Mouse (Mus musculus) spleen, adult 10 weeks (tissue): ENCODE results near the gene Olfr397. TPM values are rescaled to one million over a fixed set of nuclear protein-coding genes. Genes with fewer than 3 reads are reported as not detected.

Experiments
- polyA plus RNA-seq: library from polyadenylated mRNA; stranded (reverse); fragments of 350-450 nt; fragmentation: Illumina TruSeq; extraction: RNeasy Lipid Tissue Mini Kit (QIAGEN cat#74804); gene quantifications from one replicate; pipeline ENCODE4 v1.2.3, GENCODE M21; 2015; ENCODE audit warnings: low replicate concordance; ENCODE audit not compliant: insufficient read depth

The Olfr397 gene
- not detected for polyA plus RNA-seq

DNA sequence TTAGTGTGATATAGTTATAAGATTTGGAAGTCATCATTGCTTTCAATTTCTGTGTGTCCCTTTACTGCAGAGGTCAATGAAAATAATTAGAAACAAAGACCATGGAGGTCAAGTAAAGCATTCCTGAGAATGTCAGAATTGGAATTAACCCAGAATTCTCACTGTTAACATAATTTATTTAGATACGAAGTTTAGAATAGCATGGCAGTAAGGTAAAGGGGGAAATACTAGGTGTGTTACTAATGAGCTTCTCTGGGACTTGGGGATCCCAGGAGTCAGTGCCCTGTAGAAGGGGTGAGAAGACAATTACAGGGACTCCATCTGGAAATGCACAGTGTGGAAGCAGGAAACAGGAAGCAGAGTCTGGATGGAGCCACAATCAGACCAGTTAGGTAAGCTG, at the start of gene Olfr397:
TSS of gene Olfr397 (plus strand) at position 301 of the 400 bp plus-strand sequence.

DNA sequence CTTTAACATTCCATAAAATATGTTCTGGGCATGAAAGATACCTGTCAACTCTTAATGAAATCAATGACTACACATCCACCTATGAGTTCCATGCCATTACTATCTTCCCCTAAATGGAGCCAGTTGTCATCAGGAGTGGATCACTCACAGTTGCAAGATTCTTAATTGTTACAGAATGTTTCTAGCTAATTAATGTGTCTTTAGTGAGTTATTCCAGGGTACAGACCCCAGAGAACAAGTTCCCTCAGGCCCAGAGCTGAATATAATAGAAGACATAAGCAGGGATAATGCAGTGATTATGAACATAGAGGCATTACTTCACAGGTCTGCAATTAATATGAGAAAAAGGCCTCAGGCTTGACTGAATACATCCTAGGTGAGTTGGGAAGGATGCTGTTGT, 24.2 kb upstream of the Olfr397 start, which contains the start of gene Olfr23:
TSS of gene Olfr23 (plus strand) at position 301 of the 400 bp plus-strand sequence.

DNA sequence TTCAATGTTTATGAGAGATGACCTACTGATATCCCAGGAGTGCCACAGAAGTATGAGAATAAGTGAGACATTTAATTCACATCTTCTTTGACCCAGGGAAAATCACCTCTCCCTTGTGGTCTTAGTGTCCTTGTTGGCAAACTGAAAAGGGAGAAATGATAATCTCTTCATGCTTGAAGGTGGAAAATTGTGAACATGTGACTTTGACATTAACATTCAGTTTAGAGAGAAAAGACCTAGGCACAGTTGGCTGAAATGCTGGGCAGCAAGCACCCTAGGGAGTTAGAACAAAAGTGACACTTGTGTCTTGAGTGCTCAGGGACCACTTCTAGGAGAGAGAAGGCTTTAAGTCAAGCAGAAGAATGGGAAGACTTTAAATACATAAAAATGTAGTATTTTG, 29.7 kb downstream of the Olfr397 start, which contains the start of gene Olfr398:
TSS of gene Olfr398 (minus strand) at position 101 of the 400 bp plus-strand sequence.

Other genes with a start within 250 kb of the Olfr397 start
- gene Olfr389, start 180.1 kb upstream of the Olfr397 start, polyA plus RNA-seq: not detected
- gene Olfr390, start 177.9 kb upstream of the Olfr397 start, polyA plus RNA-seq: not detected
- not detected for gene Olfr391-ps, start 157.8 kb upstream of the Olfr397 start, polyA plus RNA-seq
- not detected for gene Olfr392, start 143.8 kb upstream of the Olfr397 start, polyA plus RNA-seq
- gene Olfr393, start 109.4 kb upstream of the Olfr397 start, polyA plus RNA-seq: not detected
- not detected for gene Olfr394, start 70.0 kb upstream of the Olfr397 start, polyA plus RNA-seq
- gene Olfr395, start 51.5 kb upstream of the Olfr397 start, polyA plus RNA-seq: not detected
- not detected for gene Olfr23, start 24.1 kb upstream of the Olfr397 start, polyA plus RNA-seq
- not detected for gene Olfr398, start 29.6 kb downstream of the Olfr397 start, polyA plus RNA-seq
- gene Olfr139, start 95.7 kb downstream of the Olfr397 start, polyA plus RNA-seq: not detected
- gene Olfr399, start 95.8 kb downstream of the Olfr397 start, polyA plus RNA-seq: not detected
- gene Zfp616, start 109.1 kb downstream of the Olfr397 start, polyA plus RNA-seq: not detected
- not detected for gene Olfr401, start 152.9 kb downstream of the Olfr397 start, polyA plus RNA-seq
- gene Olfr402, start 192.7 kb downstream of the Olfr397 start, polyA plus RNA-seq: not detected
- gene Olfr403, start 225.4 kb downstream of the Olfr397 start, polyA plus RNA-seq: not detected